Mouse (Mus musculus): ENCODE data around the gene Runx2. TPM values are rescaled to one million over a fixed set of nuclear protein-coding genes. Genes with fewer than 3 reads are reported as not detected.

Runx2 gene
- polyA plus RNA-seq, 1 experiment = 9.8 TPM

DNA sequence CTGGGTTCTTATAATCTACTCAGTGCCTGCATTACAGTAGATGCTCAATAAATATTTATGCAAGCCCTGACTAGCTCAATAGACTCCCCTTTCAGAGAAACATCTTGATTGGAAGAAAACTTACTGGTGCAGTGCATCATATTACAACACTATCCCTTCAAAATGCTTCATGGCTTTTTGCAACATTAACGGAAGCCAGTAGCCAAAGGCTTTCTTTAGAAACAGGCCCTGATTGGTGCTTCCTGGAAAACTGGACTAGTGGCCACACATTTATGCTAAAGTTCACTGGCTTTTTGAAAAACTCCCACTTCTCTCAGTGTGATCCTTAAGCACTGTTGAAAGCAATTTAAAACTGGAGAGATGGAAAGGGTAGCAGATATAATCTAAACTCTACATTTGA lies 151.4 kb downstream of the Runx2 start:
- Histone ChIP-seq H3K36me3 (ENCODE audit: control insufficient read depth, insufficient read depth, low read length) (no peaks in the 10 kb centered on the region), H3K27ac (ENCODE audit: insufficient read depth, low read depth, low read length) (0 out of 2 replicates have a peak overlapping the region, but pooled peaks have one; percentile 14), H3K4me3 (ENCODE audit: low read depth, low read length) (no peak overlapping the region), H3K27me3 (ENCODE audit: control insufficient read depth, insufficient read depth, low read length) (no peaks in the 10 kb centered on the region), H3K4me1 (ENCODE audit: control insufficient read depth, insufficient read depth, insufficient read length, low read length) (no peaks in the 10 kb centered on the region)
- WGBS = 81% methylated on average over 1 of the region's 1 CpGs
- no peak for TF ChIP-seq POLR2A (IDR thresholded peaks at IDR 0.05; ENCODE audit: low read depth, low read length)
- TF ChIP-seq CTCF (IDR thresholded peaks at IDR 0.05; ENCODE audit: extremely low read depth, insufficient read length, insufficient replicate concordance, low read depth, low read length) = no peak

DNA sequence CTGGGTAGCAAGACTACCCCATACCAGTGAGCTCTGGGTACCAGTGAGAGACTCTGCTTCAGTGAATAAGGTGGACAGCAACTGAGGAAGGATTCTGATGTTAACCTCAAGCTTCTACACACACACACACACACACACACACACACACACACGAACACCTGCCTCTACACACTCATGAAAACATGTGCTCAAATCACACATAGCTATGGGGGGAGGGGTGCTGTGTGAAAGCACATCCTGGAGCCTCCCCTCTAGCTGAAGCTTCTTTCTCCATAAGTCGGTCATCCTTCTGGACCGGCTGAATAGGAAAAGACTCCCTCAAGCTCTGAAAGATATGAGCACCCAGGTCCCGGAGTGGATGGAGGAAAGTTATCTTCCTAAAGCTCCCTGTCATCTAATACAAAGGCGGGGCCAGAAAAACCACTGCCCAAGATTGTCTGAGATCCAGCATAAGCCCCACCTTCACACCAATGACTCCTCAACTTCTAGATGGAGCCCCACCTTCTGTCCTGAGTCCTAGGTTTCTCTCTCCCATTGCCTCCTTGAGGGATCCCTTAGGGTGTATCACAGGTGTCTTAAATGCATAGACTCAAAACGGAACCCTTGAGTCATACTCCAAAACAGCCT lies 152.4 kb downstream of the Runx2 start:
- Histone ChIP-seq H3K4me3 (ENCODE audit: low read depth, low read length) (no peak overlapping the region), H3K27me3 (ENCODE audit: control insufficient read depth, insufficient read depth, low read length) (no peaks in the 10 kb centered on the region), H3K36me3 (ENCODE audit: control insufficient read depth, insufficient read depth, low read length) (no peaks in the 10 kb centered on the region), H3K27ac (ENCODE audit: insufficient read depth, low read depth, low read length) (no peak overlapping the region), H3K4me1 (ENCODE audit: control insufficient read depth, insufficient read depth, insufficient read length, low read length) (no peaks in the 10 kb centered on the region)
- WGBS = 77% methylated on average over 6 of the region's 6 CpGs
- TF ChIP-seq POLR2A (IDR thresholded peaks at IDR 0.05; ENCODE audit: low read depth, low read length) (no peak), CTCF (IDR thresholded peaks at IDR 0.05; ENCODE audit: extremely low read depth, insufficient read length, insufficient replicate concordance, low read depth, low read length) (no peak)

DNA sequence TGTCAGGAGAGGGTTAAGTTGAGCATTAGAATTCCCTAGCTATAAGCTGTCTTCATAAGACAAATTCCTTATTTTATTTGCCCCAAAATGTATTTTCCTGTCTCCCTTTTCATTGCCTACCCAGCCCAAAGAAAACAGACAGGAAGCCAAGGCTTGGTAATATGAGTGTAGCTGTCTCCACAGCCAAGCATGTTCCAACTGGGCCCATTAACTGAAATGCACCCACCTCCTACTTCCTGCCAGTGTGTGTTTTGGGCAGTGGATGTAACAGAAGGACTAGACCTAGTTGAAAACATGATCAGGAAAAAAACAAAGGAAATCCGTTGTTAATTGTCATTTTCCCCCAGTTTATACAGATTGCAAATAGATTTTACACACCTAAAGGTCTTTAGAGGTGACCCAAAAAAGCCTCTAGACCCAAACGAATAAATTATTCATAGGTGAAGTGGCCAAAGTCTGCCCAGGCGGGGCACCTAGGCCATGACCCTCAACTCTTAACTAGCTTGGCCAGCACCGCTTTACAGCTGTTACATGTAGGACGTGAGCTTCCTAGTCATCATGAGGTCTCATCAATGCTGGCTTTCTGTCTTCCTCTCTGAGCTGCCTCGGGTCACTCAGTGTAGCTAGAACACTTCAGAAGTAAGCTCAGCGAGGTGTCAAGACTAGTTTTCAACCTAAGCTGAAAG lies 154.3 kb downstream of the Runx2 start:
- H3K27me3 ChIP-seq (ENCODE audit: control insufficient read depth, insufficient read depth, low read length) = no peaks in the 10 kb centered on the region
- WGBS = 61% methylated on average over 7 of the region's 7 CpGs
- no peaks in the 10 kb centered on the region for H3K4me1 ChIP-seq (ENCODE audit: control insufficient read depth, insufficient read depth, insufficient read length, low read length)
- no peaks in the 10 kb centered on the region for H3K36me3 ChIP-seq (ENCODE audit: control insufficient read depth, insufficient read depth, low read length)
- TF ChIP-seq POLR2A (IDR thresholded peaks at IDR 0.05; ENCODE audit: low read depth, low read length) (no peak), CTCF (IDR thresholded peaks at IDR 0.05; ENCODE audit: extremely low read depth, insufficient read length, insufficient replicate concordance, low read depth, low read length) (no peak)
- H3K4me3 ChIP-seq (ENCODE audit: low read depth, low read length) = no peak overlapping the region
- H3K27ac ChIP-seq (ENCODE audit: insufficient read depth, low read depth, low read length) = no peak overlapping the region

DNA sequence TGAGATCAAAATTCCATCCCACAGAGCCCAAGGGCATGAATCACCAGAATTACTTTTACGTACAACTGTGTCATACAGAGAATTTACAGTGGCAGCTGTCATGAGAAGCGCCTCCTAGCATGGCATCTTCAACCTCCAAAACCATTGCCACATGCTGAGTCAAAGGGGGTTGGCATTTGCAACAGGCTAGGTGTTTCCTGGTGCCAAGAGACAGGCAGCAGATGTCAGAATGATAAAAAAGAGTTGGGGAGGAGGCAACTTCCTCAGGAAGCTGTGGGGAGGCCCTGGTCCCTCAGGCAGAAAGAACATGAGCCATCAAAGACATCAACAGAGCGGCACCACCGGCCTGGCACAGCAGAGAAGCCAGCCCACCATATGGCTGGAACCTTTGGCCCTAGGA lies 160.1 kb downstream of the Runx2 start:
- no peak for TF ChIP-seq CTCF (IDR thresholded peaks at IDR 0.05; ENCODE audit: extremely low read depth, insufficient read length, insufficient replicate concordance, low read depth, low read length)
- no peak for TF ChIP-seq POLR2A (IDR thresholded peaks at IDR 0.05; ENCODE audit: low read depth, low read length)
- H3K4me3 ChIP-seq (ENCODE audit: low read depth, low read length) = no peak overlapping the region
- H3K36me3 ChIP-seq (ENCODE audit: control insufficient read depth, insufficient read depth, low read length) = no peaks in the 10 kb centered on the region
- 82% methylated on average over 4 of the region's 4 CpGs for WGBS
- no peak overlapping the region for H3K27ac ChIP-seq (ENCODE audit: insufficient read depth, low read depth, low read length)
- H3K27me3 ChIP-seq (ENCODE audit: control insufficient read depth, insufficient read depth, low read length) = no peaks in the 10 kb centered on the region
- H3K4me1 ChIP-seq (ENCODE audit: control insufficient read depth, insufficient read depth, insufficient read length, low read length) = no peaks in the 10 kb centered on the region

DNA sequence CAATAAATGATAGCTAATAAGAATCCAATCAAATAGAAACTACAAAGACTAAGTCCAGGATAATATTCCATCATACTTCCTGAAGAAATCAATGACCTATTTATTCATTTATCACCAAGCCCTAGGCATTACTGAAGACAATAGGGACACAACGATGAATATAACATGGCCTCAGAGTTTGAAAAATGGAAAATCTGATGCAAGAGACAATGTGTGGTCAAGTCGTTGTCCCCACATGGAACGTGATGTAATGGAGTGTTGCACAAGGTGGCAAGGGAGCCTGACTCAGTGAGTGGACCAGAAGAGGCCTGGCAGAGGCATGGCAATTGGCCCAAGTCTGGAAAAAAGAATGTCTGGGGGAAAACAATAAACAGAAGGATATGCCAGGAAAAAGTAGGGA lies 161.5 kb downstream of the Runx2 start:
- Histone ChIP-seq H3K27me3 (ENCODE audit: control insufficient read depth, insufficient read depth, low read length) (no peaks in the 10 kb centered on the region), H3K4me3 (ENCODE audit: low read depth, low read length) (no peak overlapping the region), H3K27ac (ENCODE audit: insufficient read depth, low read depth, low read length) (no peak overlapping the region), H3K36me3 (ENCODE audit: control insufficient read depth, insufficient read depth, low read length) (no peaks in the 10 kb centered on the region), H3K4me1 (ENCODE audit: control insufficient read depth, insufficient read depth, insufficient read length, low read length) (no peaks in the 10 kb centered on the region)
- TF ChIP-seq CTCF (IDR thresholded peaks at IDR 0.05; ENCODE audit: extremely low read depth, insufficient read length, insufficient replicate concordance, low read depth, low read length) (no peak), POLR2A (IDR thresholded peaks at IDR 0.05; ENCODE audit: low read depth, low read length) (no peak)
- 68% methylated on average over 3 of the region's 3 CpGs for WGBS

DNA sequence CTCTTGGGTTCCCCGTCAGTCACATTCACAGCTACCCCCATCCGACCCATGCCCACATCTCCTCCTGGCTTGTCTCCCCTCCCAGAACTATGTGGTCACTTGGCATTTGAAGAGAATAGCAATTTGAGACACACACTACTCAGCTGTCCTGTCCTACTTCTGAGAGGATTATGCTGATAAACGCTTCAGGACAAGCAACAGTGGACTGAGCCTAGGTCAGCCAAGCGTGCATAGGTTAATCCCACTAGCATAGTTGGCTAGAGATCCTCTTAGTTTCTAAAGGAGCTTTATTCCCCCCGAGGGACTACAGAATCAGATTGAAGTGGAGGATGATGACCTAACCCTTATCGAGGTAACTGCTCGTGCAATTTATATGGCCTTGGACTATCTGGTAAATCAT lies 162.5 kb downstream of the Runx2 start:
- H3K36me3 ChIP-seq (ENCODE audit: control insufficient read depth, insufficient read depth, low read length) = no peaks in the 10 kb centered on the region
- H3K27me3 ChIP-seq (ENCODE audit: control insufficient read depth, insufficient read depth, low read length) = no peaks in the 10 kb centered on the region
- no peak overlapping the region for H3K27ac ChIP-seq (ENCODE audit: insufficient read depth, low read depth, low read length)
- no peaks in the 10 kb centered on the region for H3K4me1 ChIP-seq (ENCODE audit: control insufficient read depth, insufficient read depth, insufficient read length, low read length)
- WGBS = 80% methylated on average over 7 of the region's 7 CpGs
- no peak overlapping the region for H3K4me3 ChIP-seq (ENCODE audit: low read depth, low read length)
- TF ChIP-seq CTCF (IDR thresholded peaks at IDR 0.05; ENCODE audit: extremely low read depth, insufficient read length, insufficient replicate concordance, low read depth, low read length) (no peak), POLR2A (IDR thresholded peaks at IDR 0.05; ENCODE audit: low read depth, low read length) (no peak)

DNA sequence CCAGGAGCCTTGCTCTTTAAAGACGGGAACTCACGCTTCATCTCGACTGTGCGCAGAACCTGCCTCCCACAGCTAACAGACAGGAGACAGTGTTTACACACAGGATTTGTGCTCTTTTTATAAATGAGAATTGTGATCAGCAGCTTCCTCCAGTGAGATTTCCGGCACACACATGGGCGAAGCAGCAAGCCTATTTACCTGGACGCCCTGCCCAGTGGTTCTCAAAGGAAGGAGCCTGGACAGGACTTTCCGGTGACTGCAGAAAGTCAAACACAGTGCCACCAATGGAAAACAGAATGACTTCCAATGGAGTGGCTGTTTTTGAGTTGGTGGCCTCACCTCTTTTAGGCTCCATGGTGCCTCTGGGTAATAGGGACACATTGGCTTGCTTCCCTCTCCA lies 163.0 kb downstream of the Runx2 start:
- WGBS = 63% methylated on average over 8 of the region's 8 CpGs
- no peaks in the 10 kb centered on the region for H3K36me3 ChIP-seq (ENCODE audit: control insufficient read depth, insufficient read depth, low read length)
- no peaks in the 10 kb centered on the region for H3K27me3 ChIP-seq (ENCODE audit: control insufficient read depth, insufficient read depth, low read length)
- no peaks in the 10 kb centered on the region for H3K4me1 ChIP-seq (ENCODE audit: control insufficient read depth, insufficient read depth, insufficient read length, low read length)
- no peak overlapping the region for H3K4me3 ChIP-seq (ENCODE audit: low read depth, low read length)
- no peak overlapping the region for H3K27ac ChIP-seq (ENCODE audit: insufficient read depth, low read depth, low read length)
- TF ChIP-seq POLR2A (IDR thresholded peaks at IDR 0.05; ENCODE audit: low read depth, low read length) (no peak), CTCF (IDR thresholded peaks at IDR 0.05; ENCODE audit: extremely low read depth, insufficient read length, insufficient replicate concordance, low read depth, low read length) (no peak)
